Mouse (Mus musculus): ENCODE measurements around the gene Plekhs1. TPM values are rescaled to one million over a fixed set of nuclear protein-coding genes. Genes with fewer than 3 reads are reported as not detected.

Plekhs1 gene
- not detected for polyA plus RNA-seq (2017; shearing (Covaris generic))

DNA sequence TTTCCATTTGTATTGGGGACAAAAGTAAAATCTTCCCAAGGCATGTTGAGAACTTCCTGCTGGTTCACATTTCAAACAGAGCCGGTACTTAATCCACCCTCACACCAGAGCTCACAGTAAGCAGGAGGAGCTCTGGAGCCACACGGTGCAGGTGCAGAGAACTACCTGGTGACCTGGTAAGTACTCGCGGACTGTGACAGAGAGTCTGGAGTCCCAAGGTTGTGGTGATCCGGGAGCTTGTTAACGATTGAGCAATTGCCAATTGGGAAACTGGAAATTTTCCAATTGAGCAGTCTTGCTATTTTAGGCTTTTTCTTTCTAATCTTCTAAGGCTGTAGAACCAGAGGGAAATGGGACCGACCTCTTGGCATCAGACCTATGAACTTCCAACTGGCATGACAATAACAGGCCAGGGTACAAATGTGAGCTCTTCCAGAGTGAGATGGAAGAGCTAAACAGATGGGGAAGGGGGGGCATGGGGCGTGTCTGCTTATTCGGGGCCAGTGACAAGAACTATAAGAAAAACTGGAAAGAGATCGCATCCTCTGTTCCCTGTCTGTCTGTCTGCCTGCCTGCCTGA is at the start of gene Plekhs1:
Plekhs1 (plus strand) TSS at position 119 of the 580 bp plus-strand sequence.

Other genes with a start within 250 kb of the Plekhs1 start
- gene Habp2, start 174.5 kb upstream of the Plekhs1 start, polyA plus RNA-seq (2017; shearing (Covaris generic)): not detected
- 0.07 TPM for gene Nrap, start 71.6 kb upstream of the Plekhs1 start, polyA plus RNA-seq (2017; shearing (Covaris generic))
- 47.4 TPM for gene Casp7, start 64.5 kb upstream of the Plekhs1 start, polyA plus RNA-seq (2017; shearing (Covaris generic))
- gene Dclre1a, start 86.6 kb downstream of the Plekhs1 start, polyA plus RNA-seq (2017; shearing (Covaris generic)): 13.7 TPM
- gene Nhlrc2, start 86.6 kb downstream of the Plekhs1 start, polyA plus RNA-seq (2017; shearing (Covaris generic)): 5.8 TPM

All from inflammation-experienced regulatory T-cells, adult 16 weeks (primary cell).